Comparison of ENCODE assay signal across 10 mouse cellular contexts in the genomic region with DNA sequence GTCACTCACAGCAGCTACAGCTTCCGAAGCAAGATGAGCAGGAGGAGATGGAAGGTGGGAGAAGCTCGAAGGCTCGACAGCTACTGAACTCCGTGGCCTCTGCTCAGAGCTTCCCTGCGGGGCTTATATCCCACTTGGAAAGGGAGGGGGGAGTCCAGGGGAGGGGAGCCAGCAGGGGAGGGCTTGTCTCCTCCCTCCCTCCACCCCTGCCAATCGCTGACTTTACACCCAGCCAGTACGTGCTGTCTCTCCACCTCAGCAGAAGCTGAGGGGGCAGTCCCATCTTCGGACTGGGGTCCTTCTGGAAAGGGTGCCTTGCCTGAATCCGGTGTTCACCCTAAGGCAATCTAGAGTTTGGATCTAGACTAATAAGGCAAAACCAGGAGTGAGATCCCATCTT. TPM values are rescaled to one million over a fixed set of nuclear protein-coding genes. Genes with fewer than 3 reads are reported as not detected.
DNase-seq lines count a peak whose midpoint lies in the region; ATAC-seq and TF ChIP-seq lines count a peak whose summit lies in the region.
"Had no signal": no experiment of that assay in that cellular context is flagged by ENCODE, and none has a peak within 500 bp of the region (broad histone marks: within the 10 kb centered on the region; RNA-seq: fewer than 3 reads in every experiment).

Pyy (minus strand) TSS at position 101 of the 400 bp plus-strand sequence.

- no peak within 1 kb of the TSS for H3K27ac ChIP-seq in hindbrain, embryonic 13.5 days
- H3K27ac ChIP-seq in hindbrain, embryonic 14.5 days, result no peak within 1 kb of the TSS
- no peak within 1 kb of the TSS for H3K27ac ChIP-seq in thymus, adult 2 months (ENCODE audit: control insufficient read depth, insufficient read depth, low read length)
- no peak within 1 kb of the TSS for H3K27ac ChIP-seq in intestine, embryonic 16.5 days (ENCODE audit: low read length)

- no peak for ATAC-seq in hindbrain, embryonic 13.5 days (ENCODE audit: low FRiP score)
- no peak for ATAC-seq in hindbrain, embryonic 14.5 days (ENCODE audit: low FRiP score)
- ATAC-seq in intestine, embryonic 16.5 days, result no peak
- no peak for ATAC-seq in megakaryocyte, adult 5-6 weeks (ENCODE audit: poor library complexity, severe bottlenecking)

- no peaks in the 10 kb centered on the region for H3K9me3 ChIP-seq in hindbrain, embryonic 13.5 days
- H3K9me3 ChIP-seq in hindbrain, embryonic 14.5 days (ENCODE audit: control insufficient read depth, low read length), result no peaks in the 10 kb centered on the region
- no peaks in the 10 kb centered on the region for H3K9me3 ChIP-seq in intestine, embryonic 16.5 days (ENCODE audit: control insufficient read depth, low read length)

- H3K4me1 ChIP-seq in hindbrain, embryonic 13.5 days (replicated peaks), result peaks cover 5% of the 10 kb centered on the region
- H3K4me1 ChIP-seq in hindbrain, embryonic 14.5 days (replicated peaks; ENCODE audit: control insufficient read depth, insufficient read depth, low read length), result no peaks in the 10 kb centered on the region
- H3K4me1 ChIP-seq in thymus, adult 2 months (replicated peaks; ENCODE audit: control insufficient read depth, insufficient read depth, low read length), result no peaks in the 10 kb centered on the region
- no peaks in the 10 kb centered on the region; the same call in 1 of the 2 replicates for H3K4me1 ChIP-seq in intestine, embryonic 16.5 days (ENCODE audit: control insufficient read depth, insufficient read depth, low read length)

- no peak for DNase-seq in hindbrain, embryonic 14.5 days (ENCODE audit: low spot score)
- DNase-seq in thymus, adult 2 months, result no peak
- DNase-seq in thymus, adult 18-20 months, result no peak
- DNase-seq in cerebellum, postnatal 25 days, result no peak
- DNase-seq: kidney, postnatal 4 days; right cerebral cortex, postnatal 25 days had no signal

- H3K36me3 ChIP-seq in hindbrain, embryonic 13.5 days, result no peaks in the 10 kb centered on the region
- H3K36me3 ChIP-seq in hindbrain, embryonic 14.5 days (replicated peaks; ENCODE audit: control insufficient read depth, insufficient read depth), result no peaks in the 10 kb centered on the region
- H3K36me3 ChIP-seq in thymus, adult 2 months (ENCODE audit: control insufficient read depth, insufficient read depth, low read length), result no peaks in the 10 kb centered on the region
- no peaks in the 10 kb centered on the region for H3K36me3 ChIP-seq in intestine, embryonic 16.5 days (ENCODE audit: control insufficient read depth, insufficient read depth, low read length)

- TF ChIP-seq POLR2A in thymus, adult 2 months (IDR thresholded peaks at IDR 0.05; ENCODE audit: control insufficient read depth, extremely low read depth, insufficient read depth, low read length, poor library complexity), result no peak

- no peak within 1 kb of the TSS for H3K4me3 ChIP-seq in hindbrain, embryonic 13.5 days
- H3K4me3 ChIP-seq in hindbrain, embryonic 14.5 days (replicated peaks; ENCODE audit: low read length), result no peak within 1 kb of the TSS; the same call in 1 of the 2 replicates
- no peak within 1 kb of the TSS for H3K4me3 ChIP-seq in thymus, adult 2 months (ENCODE audit: control insufficient read depth, insufficient read depth, low read length)
- peak within 1 kb of the TSS; percentile 32; the same call in 1 of the 2 replicates for H3K4me3 ChIP-seq in intestine, embryonic 16.5 days (ENCODE audit: low read length)

- WGBS in hindbrain, embryonic 13.5 days, result 14% methylated on average over 9 of the region's 9 CpGs
- WGBS in hindbrain, embryonic 14.5 days, result 16% methylated on average over 9 of the region's 9 CpGs
- WGBS in thymus, adult 2 months, result 26% methylated on average over 9 of the region's 9 CpGs
- WGBS in intestine, embryonic 16.5 days, result 9% methylated on average over 9 of the region's 9 CpGs

- peak within 1 kb of the TSS; percentile 29 for H3K4me2 ChIP-seq in hindbrain, embryonic 13.5 days
- H3K4me2 ChIP-seq in hindbrain, embryonic 14.5 days (replicated peaks), result no peak within 1 kb of the TSS
- peak within 1 kb of the TSS; percentile 32; the same call in 1 of the 2 replicates for H3K4me2 ChIP-seq in intestine, embryonic 16.5 days (ENCODE audit: low read depth, low read length)

- no peak for TF ChIP-seq CTCF in thymus, adult 2 months (IDR thresholded peaks at IDR 0.05; ENCODE audit: borderline replicate concordance, control insufficient read depth, extremely low read depth, insufficient read depth, low read length, poor library complexity)

- peaks cover 85% of the 10 kb centered on the region for H3K27me3 ChIP-seq in hindbrain, embryonic 13.5 days
- H3K27me3 ChIP-seq in hindbrain, embryonic 14.5 days (ENCODE audit: control insufficient read depth, insufficient read depth, low read length), result peaks cover 64% of the 10 kb centered on the region
- peaks cover 7% of the 10 kb centered on the region; the same call in 1 of the 2 replicates for H3K27me3 ChIP-seq in thymus, adult 2 months (ENCODE audit: control insufficient read depth, insufficient read depth, low read length)
- peaks cover 49% of the 10 kb centered on the region for H3K27me3 ChIP-seq in intestine, embryonic 16.5 days (replicated peaks; ENCODE audit: control insufficient read depth, insufficient read depth, low read length)

- no peak within 1 kb of the TSS for H3K9ac ChIP-seq in hindbrain, embryonic 13.5 days
- no peak within 1 kb of the TSS for H3K9ac ChIP-seq in hindbrain, embryonic 14.5 days
- H3K9ac ChIP-seq in intestine, embryonic 16.5 days (ENCODE audit: low read depth, low read length), result no peak within 1 kb of the TSS

RNA-seq across cellular contexts. Expression of gene Pyy, which starts in this region (rescaled TPM):
- polyA plus RNA-seq in hindbrain, embryonic 13.5 days (2015; fragmentation: Nextera tagmentation; extraction: Ambion mirVana), result 3.3 and 7.5 TPM in 2 replicates
- polyA plus RNA-seq in hindbrain, embryonic 14.5 days (2014; fragmentation: Nextera tagmentation; extraction: Ambion mirVana), result 4.3 and 4.4 TPM in 2 replicates
- polyA plus RNA-seq in thymus, adult 2 months (2012; rRNA removed), result 51.8 and 53.2 TPM in 2 replicates
- 62.9 and 67.0 TPM in 2 replicates for polyA plus RNA-seq in intestine, embryonic 16.5 days (2015; fragmentation: Nextera tagmentation; extraction: Ambion mirVana)
- total RNA-seq in megakaryocyte, adult 5-6 weeks (2015), result not detected in 2 replicates
- not detected in 2 replicates for total RNA-seq in megakaryocyte, adult 5-6 weeks (2017)
- total RNA-seq: granulocyte monocyte progenitor cell, adult 5-6 weeks had no signal
